Mouse (Mus musculus): ENCODE data around the gene Mef2c. TPM values are rescaled to one million over a fixed set of nuclear protein-coding genes. Genes with fewer than 3 reads are reported as not detected.

Gene Mef2c
- total and polyA plus RNA-seq, 3 experiments, result not detected

DNA sequence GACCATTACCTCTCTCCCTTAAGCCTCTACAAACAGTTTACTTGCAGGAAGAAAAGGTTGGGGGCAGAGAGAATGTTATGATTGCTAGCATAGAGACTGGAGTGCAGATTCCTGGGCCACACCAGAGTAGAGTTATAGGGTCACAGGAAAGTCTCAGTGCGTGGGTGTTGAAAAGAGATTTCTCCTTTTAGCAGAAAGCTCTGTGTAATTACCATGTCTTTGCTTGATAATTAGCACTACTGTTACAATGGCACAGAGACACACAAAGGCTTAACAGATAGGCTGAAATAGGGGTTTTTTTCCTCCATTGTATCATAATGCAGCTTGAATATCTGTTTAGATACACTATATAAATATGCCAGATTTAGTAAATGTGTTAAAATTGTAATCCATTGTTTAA is 91.6 kb downstream of the Mef2c start:
- no peaks in the 10 kb centered on the region for H3K79me2 ChIP-seq (ENCODE audit: control insufficient read depth, insufficient read depth, low read length, poor library complexity)
- H3K4me1 ChIP-seq (ENCODE audit: control insufficient read depth in 1 of 2, insufficient read depth in 2 of 2, low read length in 2 of 2), result no peaks in the 10 kb centered on the region; a peak in 1 of 4 replicates
- H3K27me3 ChIP-seq (ENCODE audit: control insufficient read depth in 1 of 2, insufficient read depth in 2 of 2, low read length in 2 of 2), result no peaks in the 10 kb centered on the region
- TF ChIP-seq CHD1 (IDR thresholded peaks at IDR 0.05; ENCODE audit: low read depth, low read length) (no peak), RCOR1 (IDR thresholded peaks at IDR 0.05; ENCODE audit: low read depth, low read length) (no peak), JUND (IDR thresholded peaks at IDR 0.05; ENCODE audit: low read depth, low read length) (no peak), SIN3A (IDR thresholded peaks at IDR 0.05; ENCODE audit: low read length) (no peak)
- H3K9me3 ChIP-seq (replicated peaks; ENCODE audit: insufficient read depth, low read length), result no peaks in the 10 kb centered on the region
- no peak for DNase-seq (ENCODE audit: low read depth, low spot score)
- H3K4me3 ChIP-seq (ENCODE audit: control insufficient read depth in 1 of 2, insufficient read depth in 1 of 2, low read depth in 2 of 2, low read length in 2 of 2), result no peak overlapping the region
- H3K36me3 ChIP-seq (ENCODE audit: control insufficient read depth in 1 of 2, insufficient read depth in 2 of 2, low read length in 2 of 2), result peaks cover 0 to 2% of the 10 kb centered on the region in 2 experiments; a peak in 2 of 4 replicates
- no peak overlapping the region for H3K27ac ChIP-seq (ENCODE audit: control insufficient read depth, low read depth, low read length)
- no peak overlapping the region for H3K9ac ChIP-seq (ENCODE audit: control insufficient read depth, low read depth, low read length, poor library complexity, severe bottlenecking)

DNA sequence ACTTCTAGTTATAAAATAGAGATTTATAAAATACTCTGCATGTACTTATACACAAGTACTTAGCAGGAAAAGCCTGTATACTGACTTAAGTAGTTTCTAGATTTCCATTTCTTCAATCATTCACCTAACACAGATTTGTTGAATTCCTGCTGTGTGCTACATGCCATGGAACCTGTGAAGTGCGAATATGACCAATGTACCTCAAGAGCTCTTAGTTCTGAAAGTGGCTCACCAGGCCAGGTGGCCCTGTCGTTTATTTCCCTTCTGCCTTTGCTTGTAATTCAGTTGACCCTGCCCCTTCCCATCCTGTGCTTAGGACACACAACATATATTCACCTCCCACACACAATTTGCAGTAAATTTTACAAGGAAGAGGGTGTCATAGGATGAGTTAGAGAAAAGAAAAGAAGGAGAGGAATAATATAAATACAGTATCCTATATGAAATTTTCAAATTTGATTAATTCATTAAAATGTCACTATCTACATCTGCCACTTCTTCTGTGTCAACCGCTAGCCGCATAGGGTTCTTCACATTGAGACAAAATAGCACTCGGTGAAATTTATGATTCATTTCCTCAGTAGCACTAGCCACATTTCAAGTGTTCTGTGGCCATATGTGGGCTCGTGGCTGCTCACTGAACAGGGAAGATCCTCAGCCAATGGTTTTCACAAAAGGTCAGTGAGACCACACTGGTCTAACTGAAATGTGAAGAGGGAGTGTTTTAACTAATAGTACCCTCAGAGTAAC is 93.3 kb downstream of the Mef2c start:
- Histone ChIP-seq H3K27me3 (ENCODE audit: control insufficient read depth in 1 of 2, insufficient read depth in 2 of 2, low read length in 2 of 2) (no peaks in the 10 kb centered on the region), H3K27ac (ENCODE audit: control insufficient read depth, low read depth, low read length) (no peak overlapping the region), H3K4me1 (ENCODE audit: control insufficient read depth in 1 of 2, insufficient read depth in 2 of 2, low read length in 2 of 2) (no peaks in the 10 kb centered on the region), H3K36me3 (ENCODE audit: control insufficient read depth in 1 of 2, insufficient read depth in 2 of 2, low read length in 2 of 2) (no peaks in the 10 kb centered on the region), H3K9ac (ENCODE audit: control insufficient read depth, low read depth, low read length, poor library complexity, severe bottlenecking) (no peak overlapping the region), H3K9me3 (replicated peaks; ENCODE audit: insufficient read depth, low read length) (no peaks in the 10 kb centered on the region), H3K4me3 (ENCODE audit: control insufficient read depth in 1 of 2, insufficient read depth in 1 of 2, low read depth in 2 of 2, low read length in 2 of 2) (no peak overlapping the region), H3K79me2 (ENCODE audit: control insufficient read depth, insufficient read depth, low read length, poor library complexity) (no peaks in the 10 kb centered on the region)
- no peak for TF ChIP-seq RAD21 (IDR thresholded peaks at IDR 0.05; ENCODE audit: low read depth, low read length)
- TF ChIP-seq UBTF (IDR thresholded peaks at IDR 0.05; ENCODE audit: borderline replicate concordance, insufficient read depth, low read depth, low read length), result no peak
- no peak for TF ChIP-seq POLR2AphosphoS5 (IDR thresholded peaks at IDR 0.05; ENCODE audit: borderline replicate concordance, low read depth, low read length)
- TF ChIP-seq CHD1 (IDR thresholded peaks at IDR 0.05; ENCODE audit: low read depth, low read length), result no peak
- no peak for TF ChIP-seq MAZ (IDR thresholded peaks at IDR 0.05; ENCODE audit: low read depth, low read length)
- no peak for TF ChIP-seq NRF1 (IDR thresholded peaks at IDR 0.05; ENCODE audit: insufficient read depth, low read depth, low read length, poor library complexity, severe bottlenecking)
- no peak for TF ChIP-seq HCFC1 (IDR thresholded peaks at IDR 0.05; ENCODE audit: low read depth, low read length)
- no peak for TF ChIP-seq KAT2A (conservative IDR thresholded peaks at IDR 0.05; ENCODE audit: low read depth, low read length)
- no peak for TF ChIP-seq SIN3A (IDR thresholded peaks at IDR 0.05; ENCODE audit: low read length)
- TF ChIP-seq EP300 (IDR thresholded peaks at IDR 0.05; ENCODE audit: low read depth in 1 of 2, low read length in 2 of 2), result no peak
- TF ChIP-seq MEF2A (IDR thresholded peaks at IDR 0.05; ENCODE audit: extremely low read depth, insufficient replicate concordance, low read depth, low read length, poor library complexity, severe bottlenecking), result no peak
- TF ChIP-seq USF2 (IDR thresholded peaks at IDR 0.05; ENCODE audit: borderline replicate concordance in 1 of 2, insufficient read depth in 1 of 2, low read depth in 1 of 2, low read length in 2 of 2), result no peak
- no peak for TF ChIP-seq JUND (IDR thresholded peaks at IDR 0.05; ENCODE audit: low read depth, low read length)
- no peak for TF ChIP-seq POLR2A (IDR thresholded peaks at IDR 0.05; ENCODE audit: control insufficient read depth in 1 of 2, insufficient read depth in 1 of 2, low read depth in 1 of 2, low read length in 2 of 2, poor library complexity in 1 of 2)
- TF ChIP-seq CTCF (IDR thresholded peaks at IDR 0.05 in 2 of 3, conservative IDR thresholded peaks at IDR 0.05 in 1 of 3; ENCODE audit: control insufficient read depth in 1 of 3, insufficient read depth in 1 of 3, low read depth in 2 of 3, low read length in 3 of 3, poor library complexity in 1 of 3, severe bottlenecking in 1 of 3), result no peak
- TF ChIP-seq ELF1 (IDR thresholded peaks at IDR 0.05; ENCODE audit: low read depth, low read length), result no peak
- TF ChIP-seq ZKSCAN1 (IDR thresholded peaks at IDR 0.05; ENCODE audit: low read depth, low read length), result no peak
- no peak for DNase-seq (ENCODE audit: low read depth, low spot score)
